Mouse (Mus musculus) heart, embryonic 10.5 days (tissue): ENCODE results near the gene Aldh1l1. TPM values are rescaled to one million over a fixed set of nuclear protein-coding genes. Genes with fewer than 3 reads are reported as not detected.

Experiments used
- DNase-seq: peaks from one replicate; pipeline ENCODE4 v3.0.0-alpha.2; 2017; ENCODE audit warnings: low spot score
- H3K27ac ChIP-seq: fragments of 300-500 bp; sonication (generic); 2 replicates; pipeline ENCODE4 v1.5.1; 2016; ENCODE audit warnings: mild to moderate bottlenecking
- H3K27me3 ChIP-seq: fragments of 300-500 bp; sonication (generic); 2 replicates; pipeline ENCODE4 v1.6.1; 2016; ENCODE audit warnings: mild to moderate bottlenecking; ENCODE audit not compliant: poor library complexity, insufficient read depth, severe bottlenecking
- H3K36me3 ChIP-seq: fragments of 300-500 bp; sonication (generic); 2 replicates; pipeline ENCODE4 v1.6.1; 2016; ENCODE audit warnings: mild to moderate bottlenecking, moderate library complexity
- H3K4me1 ChIP-seq: fragments of 300-500 bp; sonication (generic); 2 replicates; pipeline ENCODE4 v1.6.1; 2016; ENCODE audit warnings: mild to moderate bottlenecking
- H3K4me3 ChIP-seq: fragments of 300-500 bp; sonication (generic); 2 replicates; pipeline ENCODE4 v1.5.1; 2016; ENCODE audit warnings: mild to moderate bottlenecking, moderate library complexity
- H3K9me3 ChIP-seq: fragments of 300-500 bp; sonication (generic); 2 replicates; pipeline ENCODE4 v1.6.1; 2016; ENCODE audit warnings: mild to moderate bottlenecking, moderate library complexity
- WGBS: fragments of 180-500 bp; shearing (Covaris S2); methylation state at CpG from one replicate; pipeline ENCODE4 v1.1.7; 2016; 5-methylcytosine and 5-hydroxymethylcytosine counted together
- polyA plus RNA-seq: library from polyadenylated mRNA; unstranded; fragments of >200 nt; fragmentation: Nextera tagmentation; extraction: Ambion mirVana; gene quantifications from 2 replicates; pipeline ENCODE4 v1.2.1, GENCODE M21; 2016

Aldh1l1 gene
- polyA plus RNA-seq, 1 experiment from 2014 or later: 0.93 TPM

DNA sequence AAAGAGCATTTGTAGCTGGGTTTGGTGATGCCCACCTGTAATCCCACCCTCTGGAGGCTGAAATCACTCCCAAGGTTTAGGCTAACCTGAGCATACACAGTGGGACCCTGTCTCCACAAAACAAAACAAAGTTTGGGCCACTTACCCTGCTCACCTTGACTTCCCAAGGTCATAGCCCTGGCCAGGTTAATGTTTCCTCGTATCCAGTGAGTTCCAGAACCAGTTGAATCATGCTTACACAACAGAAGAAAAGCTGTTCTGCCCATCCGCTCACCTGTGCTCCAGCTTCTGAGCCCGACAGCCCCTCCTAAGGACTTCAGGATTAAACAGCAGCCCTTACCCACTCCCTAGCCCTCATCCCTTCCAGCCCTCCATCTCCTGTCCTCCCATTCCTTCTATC is 60.8 kb downstream of the Aldh1l1 start:
- 71% methylated on average over 3 of the region's 3 CpGs for WGBS
- H3K36me3 ChIP-seq: no peaks in the 10 kb centered on the region
- peaks cover 18% of the 10 kb centered on the region for H3K4me1 ChIP-seq
- H3K4me3 ChIP-seq: no peak overlapping the region
- H3K9me3 ChIP-seq: no peaks in the 10 kb centered on the region
- DNase-seq: no peak
- H3K27ac ChIP-seq: no peak overlapping the region
- peaks cover 41% of the 10 kb centered on the region for H3K27me3 ChIP-seq

DNA sequence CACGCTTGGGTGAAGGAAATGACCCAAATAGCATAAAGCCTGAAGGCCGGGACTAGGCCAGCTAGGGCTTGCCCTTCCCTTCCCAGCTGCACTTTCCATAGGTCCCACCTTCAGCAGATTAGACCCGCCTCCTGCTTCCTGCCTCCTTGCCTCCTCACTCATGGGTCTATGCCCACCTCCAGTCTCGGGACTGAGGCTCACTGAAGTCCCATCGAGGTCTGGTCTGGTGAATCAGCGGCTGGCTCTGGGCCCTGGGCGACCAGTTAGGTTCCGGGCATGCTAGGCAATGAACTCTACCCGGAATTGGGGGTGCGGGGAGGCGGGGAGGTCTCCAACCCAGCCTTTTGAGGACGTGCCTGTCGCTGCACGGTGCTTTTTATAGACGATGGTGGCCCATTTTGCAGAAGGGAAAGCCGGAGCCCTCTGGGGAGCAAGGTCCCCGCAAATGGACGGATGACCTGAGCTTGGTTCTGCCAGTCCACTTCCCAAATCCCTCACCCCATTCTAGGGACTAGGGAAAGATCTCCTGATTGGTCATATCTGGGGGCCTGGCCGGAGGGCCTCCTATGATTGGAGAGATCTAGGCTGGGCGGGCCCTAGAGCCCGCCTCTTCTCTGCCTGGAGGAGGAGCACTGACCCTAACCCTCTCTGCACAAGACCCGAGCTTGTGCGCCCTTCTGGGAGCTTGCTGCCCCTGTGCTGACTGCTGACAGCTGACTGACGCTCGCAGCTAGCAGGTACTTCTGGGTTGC is 64.1 kb downstream of the Aldh1l1 start:
- Histone ChIP-seq H3K27ac (no peak overlapping the region; the same call in 1 of the 2 replicates), H3K9me3 (no peaks in the 10 kb centered on the region), H3K36me3 (no peaks in the 10 kb centered on the region), H3K27me3 (peaks cover 31% of the 10 kb centered on the region), H3K4me1 (peaks cover 18% of the 10 kb centered on the region), H3K4me3 (peak overlapping the region; percentile 55)
- WGBS: 6% methylated on average over 25 of the region's 25 CpGs
- peak; percentile 82 for DNase-seq

DNA sequence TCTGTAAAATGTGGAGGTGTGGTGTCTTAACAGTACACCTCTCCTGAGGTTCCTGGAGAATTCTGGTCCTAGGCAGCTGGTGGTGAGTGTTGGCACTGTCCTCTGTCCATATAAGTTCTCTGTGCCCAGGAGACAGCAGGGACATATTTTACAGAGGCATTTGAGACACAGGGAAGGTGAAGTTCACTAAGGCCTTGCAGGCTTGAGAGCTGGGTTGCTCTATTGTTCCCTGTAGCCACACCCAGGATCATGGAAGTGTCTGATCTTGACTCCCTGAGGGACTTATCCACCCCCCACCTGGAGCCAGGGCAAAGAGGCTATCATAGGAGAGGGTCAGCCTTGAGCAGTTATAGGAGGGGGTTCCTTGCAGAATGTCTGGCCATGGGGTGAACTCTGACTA is 65.0 kb downstream of the Aldh1l1 start:
- no peak for DNase-seq
- H3K36me3 ChIP-seq: no peaks in the 10 kb centered on the region
- no peak overlapping the region; the same call in 1 of the 2 replicates for H3K27ac ChIP-seq
- peaks cover 21% of the 10 kb centered on the region for H3K4me1 ChIP-seq
- H3K4me3 ChIP-seq: peak overlapping the region; percentile 55
- H3K9me3 ChIP-seq: no peaks in the 10 kb centered on the region
- H3K27me3 ChIP-seq: peaks cover 31% of the 10 kb centered on the region

DNA sequence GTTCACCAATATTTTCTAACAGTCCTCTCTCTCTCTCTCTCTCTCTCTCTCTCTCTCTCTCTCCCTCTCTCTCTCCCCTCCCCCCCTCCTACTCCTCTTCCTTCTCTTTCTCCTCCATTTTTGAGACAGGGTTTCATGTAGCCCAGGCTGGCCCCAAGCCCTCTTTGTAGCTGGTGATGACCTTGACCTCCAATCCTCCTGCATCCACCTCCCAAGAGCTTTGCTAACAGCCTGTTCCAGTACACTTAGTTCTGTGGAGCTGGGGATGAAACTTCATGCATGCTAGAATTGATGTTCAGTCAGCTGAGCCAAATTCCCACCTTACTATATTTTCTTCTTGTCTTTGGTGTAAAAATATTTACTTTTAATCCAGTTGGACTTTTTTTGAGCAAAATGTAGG is 67.0 kb downstream of the Aldh1l1 start:
- DNase-seq: no peak
- Histone ChIP-seq H3K27me3 (peaks cover 31% of the 10 kb centered on the region), H3K4me1 (peaks cover 31% of the 10 kb centered on the region), H3K9me3 (no peaks in the 10 kb centered on the region), H3K36me3 (no peaks in the 10 kb centered on the region), H3K4me3 (no peak overlapping the region), H3K27ac (no peak overlapping the region)

DNA sequence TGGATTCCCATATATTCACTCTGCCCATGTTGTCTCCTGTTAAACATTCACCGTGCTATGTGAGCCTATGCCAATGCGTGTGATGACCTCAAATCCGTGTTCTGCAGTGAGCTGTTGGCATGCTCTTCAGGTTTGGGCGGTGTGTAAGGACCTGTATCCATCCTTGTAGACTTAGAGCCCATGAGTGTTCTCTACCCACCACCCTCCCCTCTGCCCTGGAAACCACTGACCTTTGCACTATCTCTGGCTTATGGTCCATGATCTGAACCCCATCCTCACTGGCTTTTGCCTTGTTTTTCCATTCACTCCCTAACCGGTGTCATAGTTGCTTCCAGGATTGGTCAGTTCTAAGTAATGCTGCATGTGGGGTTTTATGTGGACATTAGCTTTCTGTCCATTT is 67.5 kb downstream of the Aldh1l1 start:
- no peak for DNase-seq
- peaks cover 31% of the 10 kb centered on the region for H3K4me1 ChIP-seq
- no peak overlapping the region for H3K4me3 ChIP-seq
- H3K9me3 ChIP-seq: no peaks in the 10 kb centered on the region
- H3K36me3 ChIP-seq: no peaks in the 10 kb centered on the region
- no peak overlapping the region for H3K27ac ChIP-seq
- 84% methylated on average over 5 of the region's 5 CpGs for WGBS
- H3K27me3 ChIP-seq: peaks cover 29% of the 10 kb centered on the region

DNA sequence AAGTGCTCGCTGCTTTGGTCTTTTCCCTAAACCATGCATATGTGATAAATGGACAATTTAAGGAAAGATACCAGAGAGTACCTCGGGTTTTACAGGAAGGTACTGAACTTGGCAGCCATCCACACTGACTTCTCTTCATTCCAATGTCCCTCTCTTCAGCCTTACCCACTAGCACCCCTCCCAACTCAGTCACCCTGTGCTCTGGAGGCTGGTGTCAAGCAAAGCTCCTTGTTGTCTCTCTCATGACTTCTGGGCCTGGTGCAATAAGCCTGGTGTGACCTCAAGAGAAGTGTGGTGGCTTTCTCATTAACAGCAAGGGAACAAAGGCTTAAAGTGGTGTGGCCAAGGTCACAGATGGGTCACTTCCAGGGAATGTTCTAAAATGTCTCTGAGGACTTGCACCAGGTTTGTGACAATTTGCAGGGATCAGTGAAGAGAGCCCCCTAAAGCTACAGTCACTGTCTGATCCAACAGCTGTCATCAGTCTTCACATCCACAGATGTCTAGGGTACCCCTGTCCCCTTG is 70.4 kb downstream of the Aldh1l1 start:
- no peaks in the 10 kb centered on the region for H3K36me3 ChIP-seq
- WGBS: 28% methylated on average over 2 of the region's 2 CpGs
- H3K27ac ChIP-seq: no peak overlapping the region
- no peak overlapping the region for H3K4me3 ChIP-seq
- DNase-seq: no peak
- H3K4me1 ChIP-seq: peaks cover 17% of the 10 kb centered on the region
- H3K9me3 ChIP-seq: no peaks in the 10 kb centered on the region
- peaks cover 16% of the 10 kb centered on the region for H3K27me3 ChIP-seq

DNA sequence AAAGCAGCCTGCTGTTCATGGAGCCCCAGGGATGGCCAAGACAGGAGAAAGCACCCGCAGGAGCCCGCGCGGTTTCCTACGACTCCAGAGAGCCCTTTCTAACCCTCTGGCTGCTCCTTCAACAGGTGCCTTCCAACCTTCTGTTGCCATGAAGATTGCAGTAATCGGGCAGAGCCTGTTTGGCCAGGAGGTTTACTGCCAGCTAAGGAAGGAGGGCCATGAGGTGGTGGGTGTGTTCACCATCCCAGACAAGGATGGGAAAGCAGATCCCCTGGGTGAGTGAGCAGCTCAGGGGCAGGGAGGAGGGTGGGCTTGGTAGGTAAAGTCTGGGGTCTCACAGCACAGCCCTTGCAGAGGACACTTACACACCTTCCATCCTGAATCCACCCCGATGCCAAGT is 70.8 kb downstream of the Aldh1l1 start:
- H3K4me1 ChIP-seq: peaks cover 16% of the 10 kb centered on the region; the same call in 1 of the 2 replicates
- H3K36me3 ChIP-seq: no peaks in the 10 kb centered on the region
- H3K27ac ChIP-seq: no peak overlapping the region
- no peak for DNase-seq
- H3K27me3 ChIP-seq: peaks cover 14% of the 10 kb centered on the region; the same call in 1 of the 2 replicates
- no peak overlapping the region for H3K4me3 ChIP-seq
- WGBS: 82% methylated on average over 7 of the region's 7 CpGs
- no peaks in the 10 kb centered on the region for H3K9me3 ChIP-seq

DNA sequence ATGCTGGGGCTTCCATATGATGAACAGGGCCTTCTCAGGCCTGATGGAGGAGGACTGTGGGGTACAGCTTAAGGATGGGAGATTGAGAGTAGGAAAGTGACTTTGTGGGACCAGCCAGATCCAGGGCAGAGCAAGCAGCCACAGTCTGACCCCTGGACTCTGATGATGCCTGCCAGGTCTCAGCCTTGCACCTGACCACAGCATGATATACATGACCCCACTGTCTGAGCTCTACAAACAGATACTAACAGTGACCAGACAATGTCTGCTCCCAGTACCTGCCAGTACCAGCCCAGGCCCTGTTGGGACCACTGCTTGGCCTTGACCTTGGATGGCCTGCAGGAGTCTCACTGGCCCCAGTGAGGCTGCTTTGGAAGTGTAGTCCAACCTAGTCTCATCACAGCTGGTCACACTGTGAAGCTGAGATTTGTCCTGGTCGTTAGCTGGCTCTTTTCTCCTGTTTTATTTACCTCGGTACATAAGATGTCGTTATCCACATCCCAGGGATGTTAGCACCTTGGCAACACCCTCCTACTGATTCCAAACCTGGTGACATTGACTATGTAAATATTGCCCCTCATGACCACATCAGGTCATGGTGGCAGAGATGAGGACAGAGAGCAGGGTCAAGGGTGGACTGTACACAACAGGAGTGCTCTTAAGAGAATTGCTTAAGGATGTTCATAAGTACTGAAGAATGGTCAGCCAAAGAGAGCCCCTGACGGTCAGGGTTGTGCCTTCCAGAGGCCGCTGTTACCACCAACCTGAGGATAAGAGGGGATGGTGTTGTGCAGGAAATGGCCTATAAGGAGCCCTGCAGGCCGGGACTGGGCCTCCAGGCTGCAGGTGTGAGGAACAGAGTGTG is 71.8 kb downstream of the Aldh1l1 start:
- 73% methylated on average over 6 of the region's 6 CpGs for WGBS
- H3K27ac ChIP-seq: no peak overlapping the region
- no peaks in the 10 kb centered on the region for H3K9me3 ChIP-seq
- H3K27me3 ChIP-seq: peaks cover 19% of the 10 kb centered on the region; the same call in 1 of the 2 replicates
- H3K4me3 ChIP-seq: no peak overlapping the region
- DNase-seq: no peak
- no peaks in the 10 kb centered on the region for H3K36me3 ChIP-seq
- peaks cover 16% of the 10 kb centered on the region; the same call in 1 of the 2 replicates for H3K4me1 ChIP-seq

DNA sequence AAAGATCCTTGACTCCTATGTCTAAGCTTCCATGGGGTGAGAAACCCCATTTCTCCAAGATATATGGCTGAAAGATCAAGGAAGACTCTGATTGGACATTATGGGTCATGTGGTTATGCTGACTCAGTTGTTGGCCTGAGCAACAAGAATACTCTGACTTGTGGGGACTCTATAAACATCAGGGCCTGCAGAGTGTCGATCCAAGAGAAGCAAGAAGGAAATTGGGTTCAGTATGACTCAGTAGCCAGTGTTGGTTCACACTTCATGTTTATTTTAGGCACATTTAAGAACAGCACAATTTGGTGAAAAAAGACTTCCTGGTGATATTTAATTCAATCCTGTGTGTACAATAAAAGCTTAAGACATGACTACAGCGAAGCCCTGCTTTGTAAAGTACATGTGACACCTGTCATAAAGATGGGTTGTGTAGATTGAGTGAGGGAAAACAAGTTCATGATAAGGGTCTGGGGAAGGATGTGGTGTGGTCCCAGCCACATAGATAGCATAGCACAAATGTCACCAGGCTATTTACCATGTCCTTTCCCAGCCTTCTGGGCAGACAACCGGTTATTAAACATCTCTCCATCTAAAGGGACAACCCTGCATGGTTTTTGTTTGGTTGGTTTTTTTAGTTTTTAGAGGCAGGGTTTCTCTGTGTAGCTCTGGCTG is 74.3 kb downstream of the Aldh1l1 start:
- Histone ChIP-seq H3K36me3 (no peaks in the 10 kb centered on the region), H3K4me1 (peaks cover 32% of the 10 kb centered on the region; the same call in 1 of the 2 replicates), H3K27ac (no peak overlapping the region), H3K4me3 (no peak overlapping the region), H3K9me3 (no peaks in the 10 kb centered on the region), H3K27me3 (peaks cover 14% of the 10 kb centered on the region; the same call in 1 of the 2 replicates)
- WGBS: 65% methylated on average over 3 of the region's 3 CpGs
- no peak for DNase-seq

DNA sequence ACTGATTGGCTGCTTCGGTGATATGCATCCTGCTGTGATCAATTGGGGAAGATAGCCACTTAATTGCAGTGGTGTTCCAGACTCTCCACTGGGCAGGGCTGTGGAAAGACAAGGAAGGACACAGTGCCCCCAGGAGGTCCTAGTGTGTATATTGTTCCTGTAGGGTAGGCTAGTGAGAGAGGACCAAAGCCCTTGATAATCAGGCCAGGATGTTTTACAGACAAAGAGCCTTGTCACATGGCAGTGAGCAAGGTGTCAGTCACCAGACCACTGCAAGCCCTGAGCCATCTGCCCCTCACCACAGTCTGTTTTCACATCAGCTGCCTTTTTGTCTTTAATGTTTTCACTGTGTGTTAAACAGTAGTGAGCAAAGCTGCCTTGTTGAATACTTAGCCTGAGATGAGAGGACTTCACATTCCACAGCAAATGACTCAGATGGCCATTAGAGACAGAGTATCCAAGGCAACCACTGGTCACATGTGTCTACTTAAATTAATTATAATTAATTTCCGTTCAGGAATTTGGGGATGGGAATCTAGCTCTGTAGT is 75.1 kb downstream of the Aldh1l1 start:
- WGBS: 37% methylated on average over 2 of the region's 2 CpGs
- Histone ChIP-seq H3K27ac (no peak overlapping the region), H3K4me1 (peaks cover 34% of the 10 kb centered on the region; the same call in 1 of the 2 replicates), H3K36me3 (no peaks in the 10 kb centered on the region), H3K9me3 (no peaks in the 10 kb centered on the region), H3K4me3 (no peak overlapping the region), H3K27me3 (peaks cover 15% of the 10 kb centered on the region; the same call in 1 of the 2 replicates)
- no peak for DNase-seq

DNA sequence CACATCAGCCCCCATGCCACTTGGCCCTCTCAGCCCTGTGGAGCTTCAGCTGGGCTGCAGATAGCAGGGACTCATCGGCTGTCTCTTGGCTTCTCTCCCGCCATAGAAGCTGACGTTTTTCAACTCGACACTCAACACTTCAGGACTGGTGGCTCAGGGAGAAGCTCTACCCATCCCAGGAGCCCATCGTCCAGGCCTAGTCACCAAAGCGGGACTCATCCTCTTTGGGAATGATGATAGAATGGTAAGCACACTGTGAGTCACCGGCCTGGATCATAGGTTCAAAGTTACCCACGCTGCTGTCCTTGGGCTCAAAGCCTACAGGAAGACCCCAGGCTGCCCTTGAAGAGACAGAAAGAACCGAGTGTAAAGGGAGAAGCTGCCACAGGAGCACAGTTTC is 78.0 kb downstream of the Aldh1l1 start:
- H3K4me1 ChIP-seq: peaks cover 24% of the 10 kb centered on the region; the same call in 1 of the 2 replicates
- no peaks in the 10 kb centered on the region for H3K9me3 ChIP-seq
- H3K27ac ChIP-seq: no peak overlapping the region
- H3K27me3 ChIP-seq: peaks cover 31% of the 10 kb centered on the region; the same call in 1 of the 2 replicates
- no peak for DNase-seq
- no peak overlapping the region for H3K4me3 ChIP-seq
- WGBS: 58% methylated on average over 9 of the region's 9 CpGs
- H3K36me3 ChIP-seq: no peaks in the 10 kb centered on the region
